Mouse (Mus musculus) hindbrain, embryonic 11.5 days (tissue): Measurements from ENCODE around the gene Ephb1. TPM values are rescaled to one million over a fixed set of nuclear protein-coding genes. Genes with fewer than 3 reads are reported as not detected.

Experiments used
- ATAC-seq: fragments of 200-750 bp; cut with Nextera tagmentation; 2 replicates; pipeline ENCODE4 v1.8.0; 2017; ENCODE audit warnings: mild to moderate bottlenecking, moderate TSS enrichment, moderate library complexity; ENCODE audit not compliant: low FRiP score
- DNase-seq: peaks from one replicate; pipeline ENCODE4 v3.0.0-alpha.2; 2015; ENCODE audit warnings: low spot score
- H3K27ac ChIP-seq: fragments of 300-500 bp; sonication (generic); 2 replicates; pipeline ENCODE4 v1.5.1; 2014; ENCODE audit warnings: mild to moderate bottlenecking, low read depth, low read length
- H3K27me3 ChIP-seq: fragments of 300-500 bp; sonication (generic); 2 replicates; pipeline ENCODE4 v1.6.1; 2014; ENCODE audit warnings: mild to moderate bottlenecking, low read length, moderate library complexity, mixed read lengths; ENCODE audit not compliant: control insufficient read depth, insufficient read depth
- H3K36me3 ChIP-seq: fragments of 300-500 bp; sonication (generic); 2 replicates; pipeline ENCODE4 v1.6.1; 2014; ENCODE audit warnings: mild to moderate bottlenecking, low read length, moderate library complexity, mixed read lengths; ENCODE audit not compliant: control insufficient read depth, insufficient read depth
- H3K4me1 ChIP-seq: fragments of 300-500 bp; sonication (generic); replicated peaks from 2 replicates; pipeline ENCODE4 v1.6.1; 2014; ENCODE audit warnings: low read length, mixed read lengths; ENCODE audit not compliant: control insufficient read depth, insufficient read depth
- H3K4me2 ChIP-seq: fragments of 300-500 bp; sonication (generic); replicated peaks from 2 replicates; pipeline ENCODE4 v1.6.1; 2014; ENCODE audit warnings: mild to moderate bottlenecking, low read depth, low read length
- H3K4me3 ChIP-seq: fragments of 300-500 bp; sonication (generic); 2 replicates; pipeline ENCODE4 v1.5.1; 2014; ENCODE audit warnings: low read depth, low read length
- H3K9ac ChIP-seq: fragments of 300-500 bp; sonication (generic); 2 replicates; pipeline ENCODE4 v1.6.1; 2014; ENCODE audit warnings: low read depth, low read length
- H3K9me3 ChIP-seq: fragments of 300-500 bp; sonication (generic); 2 replicates; pipeline ENCODE4 v1.6.1; 2016; ENCODE audit warnings: low read length; ENCODE audit not compliant: control insufficient read depth
- WGBS: fragments of 180-500 bp; shearing (Covaris S2); extraction: QIAGEN DNeasy Blood & Tissue Kit; methylation state at CpG from one replicate; pipeline ENCODE4 v1.1.7; 2014; 5-methylcytosine and 5-hydroxymethylcytosine counted together
- polyA plus RNA-seq: library from polyadenylated mRNA; unstranded; fragments of >200 nt; fragmentation: Nextera tagmentation; extraction: Ambion mirVana; gene quantifications from 2 replicates; pipeline ENCODE4 v1.2.1, GENCODE M21; 2014

Ephb1 gene
- polyA plus RNA-seq, 1 experiment from 2014 or later: 18.3 TPM

GRCm38 (mm10) chr9:102080934-102081333, 273.6 kb downstream of the Ephb1 start:
- Histone ChIP-seq H3K27me3 (peaks cover 3% of the 10 kb centered on the region; the same call in 1 of the 2 replicates), H3K9me3 (no peaks in the 10 kb centered on the region), H3K27ac (no peak overlapping the region), H3K9ac (no peak overlapping the region), H3K4me3 (no peak overlapping the region), H3K36me3 (no peaks in the 10 kb centered on the region), H3K4me1 (no peaks in the 10 kb centered on the region), H3K4me2 (no peak overlapping the region)
- no peak for ATAC-seq
- WGBS: 91% methylated on average over 5 of the region's 5 CpGs
- DNase-seq: no peak

- Histone ChIP-seq H3K9me3 (no peaks in the 10 kb centered on the region), H3K27ac (no peak overlapping the region), H3K9ac (no peak overlapping the region), H3K4me3 (no peak overlapping the region), H3K36me3 (no peaks in the 10 kb centered on the region), H3K27me3 (0 out of 2 replicates have a peak, but pooled peaks cover 3% of the 10 kb centered on the region), H3K4me1 (no peaks in the 10 kb centered on the region), H3K4me2 (no peak overlapping the region)
- WGBS: 98% methylated on average over 2 of the region's 2 CpGs
- no peak for ATAC-seq
- DNase-seq: no peak
Measured at GRCm38 (mm10) chr9:102079151-102079550, 275.3 kb downstream of the Ephb1 start.

- Histone ChIP-seq H3K4me1 (no peaks in the 10 kb centered on the region), H3K27ac (no peak overlapping the region), H3K36me3 (no peaks in the 10 kb centered on the region), H3K9me3 (no peaks in the 10 kb centered on the region), H3K27me3 (0 out of 2 replicates have a peak, but pooled peaks cover 3% of the 10 kb centered on the region), H3K4me2 (no peak overlapping the region), H3K4me3 (no peak overlapping the region), H3K9ac (no peak overlapping the region)
- no peak for DNase-seq
- WGBS: 88% methylated on average over 6 of the region's 6 CpGs
- no peak for ATAC-seq
Measured at GRCm38 (mm10) chr9:102078238-102078637, 276.3 kb downstream of the Ephb1 start.

GRCm38 (mm10) chr9:102075539-102075938, 279.0 kb downstream of the Ephb1 start:
- 67% methylated on average over 4 of the region's 4 CpGs for WGBS
- H3K9me3 ChIP-seq: no peaks in the 10 kb centered on the region
- H3K36me3 ChIP-seq: no peaks in the 10 kb centered on the region
- H3K9ac ChIP-seq: no peak overlapping the region
- DNase-seq (no peak), ATAC-seq (no peak)
- no peak overlapping the region for H3K4me3 ChIP-seq
- H3K27ac ChIP-seq: no peak overlapping the region
- H3K27me3 ChIP-seq: no peaks in the 10 kb centered on the region
- no peak overlapping the region for H3K4me2 ChIP-seq
- no peaks in the 10 kb centered on the region for H3K4me1 ChIP-seq

- Histone ChIP-seq H3K36me3 (no peaks in the 10 kb centered on the region), H3K9ac (no peak overlapping the region), H3K4me2 (no peak overlapping the region), H3K4me1 (no peaks in the 10 kb centered on the region; the same call in 1 of the 2 replicates), H3K9me3 (no peaks in the 10 kb centered on the region), H3K4me3 (no peak overlapping the region), H3K27me3 (no peaks in the 10 kb centered on the region), H3K27ac (no peak overlapping the region)
- no peak for ATAC-seq
- no peak for DNase-seq
- 94% methylated on average over 5 of the region's 5 CpGs for whole genome bisulfite sequencing
Measured at GRCm38 (mm10) chr9:102073404-102073803, 281.1 kb downstream of the Ephb1 start.

GRCm38 (mm10) chr9:102069151-102069882, 285.2 kb downstream of the Ephb1 start:
- ATAC-seq (no peak), DNase-seq (no peak)
- 50% methylated on average over 3 of the region's 3 CpGs for WGBS

GRCm38 (mm10) chr9:102066601-102067000, 287.9 kb downstream of the Ephb1 start:
- H3K4me3 ChIP-seq: no peak overlapping the region
- ATAC-seq (no peak), DNase-seq (peak; percentile 75)
- H3K36me3 ChIP-seq: no peaks in the 10 kb centered on the region
- H3K9me3 ChIP-seq: no peaks in the 10 kb centered on the region
- H3K4me1 ChIP-seq: no peaks in the 10 kb centered on the region; the same call in 1 of the 2 replicates
- WGBS: 77% methylated on average over 10 of the region's 10 CpGs
- no peak overlapping the region for H3K27ac ChIP-seq
- H3K9ac ChIP-seq: no peak overlapping the region
- no peaks in the 10 kb centered on the region for H3K27me3 ChIP-seq
- no peak overlapping the region for H3K4me2 ChIP-seq

More at GRCm38 (mm10) chr9:102069151-102069882, 285.2 kb downstream of the Ephb1 start:
- H3K9ac ChIP-seq: no peak overlapping the region
- no peaks in the 10 kb centered on the region for H3K36me3 ChIP-seq
- H3K4me2 ChIP-seq: no peak overlapping the region
- H3K27me3 ChIP-seq: no peaks in the 10 kb centered on the region
- no peaks in the 10 kb centered on the region; the same call in 1 of the 2 replicates for H3K4me1 ChIP-seq
- H3K9me3 ChIP-seq: no peaks in the 10 kb centered on the region
- H3K27ac ChIP-seq: no peak overlapping the region
- no peak overlapping the region for H3K4me3 ChIP-seq

- Histone ChIP-seq H3K27me3 (no peaks in the 10 kb centered on the region), H3K9me3 (no peaks in the 10 kb centered on the region), H3K4me1 (peaks cover 6% of the 10 kb centered on the region), H3K4me2 (no peak overlapping the region), H3K36me3 (no peaks in the 10 kb centered on the region), H3K9ac (no peak overlapping the region; the same call in 1 of the 2 replicates), H3K27ac (peak overlapping the region; percentile 63), H3K4me3 (no peak overlapping the region)
- DNase-seq: peak; percentile 13
- WGBS: 29% methylated on average over 2 of the region's 2 CpGs
- ATAC-seq: peak; percentile 59; the same call in 1 of the 2 replicates
Measured at GRCm38 (mm10) chr9:102045886-102046285, 308.6 kb downstream of the Ephb1 start.
